Mouse (Mus musculus): ENCODE measurements around the gene Itih2.
A peak's percentile ranks its signal among the peaks of the same experiment; 100 is the strongest.

The Itih2 gene

DNA sequence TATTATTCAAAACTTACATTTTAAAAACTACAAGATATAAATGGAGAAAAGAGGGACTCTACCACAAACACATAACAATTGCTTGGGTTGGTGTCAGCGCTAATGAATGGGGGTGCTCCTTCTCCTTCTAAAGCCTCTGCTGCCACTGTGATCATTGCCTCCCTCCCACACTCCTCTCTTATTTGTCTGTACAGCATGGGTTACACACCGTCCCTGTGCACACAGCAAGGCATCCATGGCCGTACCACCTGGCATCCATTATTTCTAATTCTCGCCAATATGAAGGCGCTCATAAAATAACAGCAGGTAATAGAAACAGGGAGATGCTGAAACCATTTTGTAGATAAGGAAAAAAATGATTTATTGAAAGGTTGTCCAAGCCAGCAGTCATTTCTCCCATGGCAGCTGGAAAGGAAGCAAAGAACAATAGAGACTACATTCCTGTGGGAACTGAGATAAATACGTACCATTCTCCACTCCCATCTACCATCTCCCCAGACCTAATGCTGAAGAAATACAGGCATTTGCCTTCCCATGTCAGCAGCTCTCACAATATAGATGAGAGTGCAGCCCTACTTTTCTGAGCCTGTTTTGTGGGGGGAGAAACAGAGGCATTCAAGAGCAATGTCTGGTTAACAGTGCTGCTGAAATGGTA lies 22.5 kb downstream of the Itih2 start:
- peak; percentile 43 for DNase-seq

DNA sequence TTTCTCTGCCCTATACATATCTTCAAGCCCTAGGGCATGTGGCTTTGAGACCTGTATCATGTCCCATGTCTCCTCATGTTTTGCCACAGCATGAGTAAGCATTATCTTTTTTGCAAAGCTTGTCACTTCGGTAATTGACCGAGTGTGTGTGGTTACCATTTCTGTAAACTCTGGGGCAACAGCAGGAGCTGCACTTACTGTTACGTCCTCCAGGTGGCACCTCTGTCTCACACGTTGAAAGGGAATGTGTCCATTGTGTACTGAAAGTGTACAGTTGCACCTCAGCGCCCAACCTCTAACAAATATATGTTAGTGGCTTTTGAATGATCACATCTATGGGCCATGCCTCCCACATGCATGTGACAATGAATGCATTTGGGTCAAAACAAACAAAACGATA lies 30.0 kb downstream of the Itih2 start:
- peak; percentile 79 for DNase-seq

DNA sequence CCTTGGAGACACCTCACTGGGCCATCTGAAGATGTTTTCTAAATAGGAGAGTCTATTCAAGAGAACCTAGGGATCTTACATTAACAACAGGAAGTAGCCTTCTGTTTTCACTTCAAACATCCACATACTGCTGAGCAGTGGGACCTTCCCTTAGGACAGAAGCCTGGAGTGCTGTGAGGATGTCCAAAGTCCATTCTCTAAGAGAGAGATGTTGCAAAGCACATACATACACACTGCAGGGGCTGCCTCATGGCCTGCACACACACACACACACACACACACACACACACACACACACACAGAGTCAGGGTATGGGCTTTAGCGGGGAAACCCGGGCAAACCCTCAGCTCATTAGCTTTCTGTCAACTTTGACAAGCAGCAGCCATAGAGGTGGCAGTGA lies 30.7 kb downstream of the Itih2 start:
- peak; percentile 40 for DNase-seq

DNA sequence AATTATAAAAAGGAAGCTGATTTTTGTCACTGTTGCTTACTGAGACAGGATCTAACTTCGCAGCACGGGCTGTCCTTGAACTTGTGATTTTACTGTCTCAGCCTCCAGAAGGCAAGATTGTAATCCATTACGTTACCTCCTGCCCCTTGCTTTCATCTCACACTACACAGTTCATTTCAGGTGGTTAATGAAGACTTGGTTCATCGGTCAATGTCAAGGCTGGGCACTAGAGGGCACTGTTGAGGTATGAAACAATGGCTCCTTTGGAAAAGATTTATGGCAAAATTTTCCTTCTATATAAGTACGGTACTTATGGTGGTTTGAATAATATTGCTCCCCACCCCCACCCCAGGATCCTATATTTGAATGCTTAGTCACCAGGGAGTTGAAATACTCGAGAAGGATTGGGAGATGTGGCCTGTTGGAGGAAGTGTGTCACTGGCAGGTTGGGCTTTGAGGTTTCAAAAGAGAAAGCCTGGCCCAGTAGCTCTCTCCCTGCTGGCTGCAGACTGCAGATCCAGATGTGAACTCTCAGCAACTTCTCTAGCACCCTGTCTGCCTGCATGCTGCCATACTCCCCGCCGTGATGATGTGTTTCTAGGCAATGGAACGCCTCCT lies 32.5 kb downstream of the Itih2 start:
- DNase-seq: peak; percentile 74

DNA sequence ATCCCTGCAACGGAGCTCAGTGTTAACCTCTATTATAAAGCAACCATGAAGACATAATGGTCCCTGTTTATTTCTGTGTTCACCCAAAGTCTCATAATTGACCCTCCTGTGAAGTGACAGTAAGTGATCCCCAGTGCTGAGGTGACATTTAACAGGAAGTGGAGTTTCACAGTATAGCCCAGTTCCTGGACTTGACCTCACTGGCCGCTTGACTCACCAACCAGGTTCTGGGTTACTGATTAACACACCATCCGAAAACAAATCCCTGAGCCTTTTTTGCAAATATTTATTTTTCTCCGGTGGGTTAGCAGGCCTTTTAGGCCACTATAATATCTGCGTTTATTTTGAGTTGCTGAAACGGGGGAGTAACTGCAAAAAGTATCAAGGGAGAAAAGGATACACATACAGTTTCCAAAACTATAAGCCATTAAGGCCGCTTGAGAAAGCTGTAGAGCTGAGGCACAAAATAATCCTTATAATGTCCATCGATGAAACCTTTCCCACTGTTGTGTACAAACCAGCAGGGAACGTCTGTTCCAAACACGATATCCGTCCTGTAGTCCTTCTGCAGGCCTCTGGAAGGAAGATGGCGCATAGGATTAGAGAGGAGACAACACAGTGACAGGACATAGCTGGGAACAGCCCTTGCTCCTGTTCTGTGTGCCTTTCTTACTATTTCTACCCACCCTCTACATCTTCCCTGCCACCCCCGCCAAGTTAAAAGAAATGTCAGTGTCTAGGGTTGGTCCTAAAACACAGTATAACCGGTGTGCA lies 36.7 kb downstream of the Itih2 start:
- peak; percentile 28 for DNase-seq

DNA sequence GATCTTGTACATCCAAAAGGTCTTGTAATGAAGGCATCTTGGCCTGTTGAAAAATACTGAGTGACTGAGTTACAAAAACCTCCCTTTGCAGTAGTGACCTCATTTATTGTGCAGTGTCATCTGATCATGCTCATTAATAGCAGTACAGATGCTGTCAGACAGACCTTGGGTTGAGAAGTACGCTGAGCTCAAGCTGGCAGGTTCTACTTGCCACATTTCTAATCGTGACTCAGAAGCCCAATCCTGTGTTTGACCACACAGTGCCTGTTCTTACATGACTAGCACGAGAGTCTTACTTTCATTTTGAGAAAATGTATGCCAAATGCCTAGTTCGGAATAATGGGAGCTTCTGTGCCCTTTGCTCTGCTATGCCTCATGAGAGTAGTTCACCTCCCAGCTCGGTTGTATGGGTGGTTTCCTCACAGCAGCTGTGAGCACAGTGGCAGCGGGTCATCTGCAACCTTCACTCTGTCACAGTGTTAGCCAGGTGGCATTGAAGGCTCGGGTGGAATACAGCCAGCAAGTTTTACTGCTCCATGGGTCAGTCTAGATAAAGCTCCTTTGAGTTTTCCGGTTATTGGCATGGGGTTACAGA lies 43.8 kb downstream of the Itih2 start:
- DNase-seq: no peak

DNA sequence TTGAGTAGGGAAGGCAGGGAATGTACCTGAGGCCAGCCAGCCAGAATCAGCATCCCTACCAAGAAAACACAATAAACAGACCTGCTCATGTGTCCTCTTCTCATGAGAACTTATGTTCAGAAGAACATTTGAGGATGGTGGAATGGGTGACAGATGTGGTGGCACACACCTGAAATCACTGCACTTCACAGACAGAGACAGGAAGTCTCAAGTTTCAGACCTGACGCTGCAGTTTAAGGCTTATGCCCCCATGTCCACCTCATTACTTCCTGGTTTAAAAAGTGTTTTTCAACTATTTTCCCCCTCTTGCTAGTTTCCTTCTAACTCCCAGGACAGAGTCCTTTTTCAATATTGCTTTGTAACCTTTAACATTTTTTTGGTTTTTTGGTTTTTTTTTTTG lies 48.5 kb downstream of the Itih2 start:
- DNase-seq: no peak

DNA sequence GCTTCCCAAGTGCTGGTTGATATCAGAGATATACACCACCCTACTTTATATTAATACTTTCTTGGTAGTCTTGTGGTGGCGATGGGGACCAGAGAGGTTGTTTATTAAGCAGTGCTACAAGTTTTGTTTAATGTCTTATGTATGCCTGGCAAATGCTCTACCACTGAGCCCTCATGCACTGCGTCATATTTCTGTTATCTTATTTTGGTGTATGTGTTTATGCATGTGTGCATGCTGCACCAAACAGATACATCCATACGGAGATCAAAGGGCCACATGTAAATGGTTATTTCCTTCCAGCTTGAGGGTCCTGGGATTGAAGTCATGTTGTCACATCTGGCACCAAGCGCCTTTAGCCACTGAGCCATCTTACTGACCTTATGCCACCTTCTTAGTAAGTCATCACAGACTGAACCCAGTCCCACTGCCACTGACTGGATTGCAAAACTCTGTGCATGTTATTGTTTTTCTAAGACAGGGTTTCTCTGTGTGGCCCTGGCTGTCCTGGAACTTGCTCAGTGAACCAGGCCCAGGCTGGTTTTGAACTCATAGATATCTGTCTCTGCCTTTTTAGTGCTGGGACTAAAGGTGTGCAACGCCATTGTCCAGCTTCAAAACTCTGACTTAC lies 49.6 kb downstream of the Itih2 start:
- DNase-seq: peak; percentile 76

DNA sequence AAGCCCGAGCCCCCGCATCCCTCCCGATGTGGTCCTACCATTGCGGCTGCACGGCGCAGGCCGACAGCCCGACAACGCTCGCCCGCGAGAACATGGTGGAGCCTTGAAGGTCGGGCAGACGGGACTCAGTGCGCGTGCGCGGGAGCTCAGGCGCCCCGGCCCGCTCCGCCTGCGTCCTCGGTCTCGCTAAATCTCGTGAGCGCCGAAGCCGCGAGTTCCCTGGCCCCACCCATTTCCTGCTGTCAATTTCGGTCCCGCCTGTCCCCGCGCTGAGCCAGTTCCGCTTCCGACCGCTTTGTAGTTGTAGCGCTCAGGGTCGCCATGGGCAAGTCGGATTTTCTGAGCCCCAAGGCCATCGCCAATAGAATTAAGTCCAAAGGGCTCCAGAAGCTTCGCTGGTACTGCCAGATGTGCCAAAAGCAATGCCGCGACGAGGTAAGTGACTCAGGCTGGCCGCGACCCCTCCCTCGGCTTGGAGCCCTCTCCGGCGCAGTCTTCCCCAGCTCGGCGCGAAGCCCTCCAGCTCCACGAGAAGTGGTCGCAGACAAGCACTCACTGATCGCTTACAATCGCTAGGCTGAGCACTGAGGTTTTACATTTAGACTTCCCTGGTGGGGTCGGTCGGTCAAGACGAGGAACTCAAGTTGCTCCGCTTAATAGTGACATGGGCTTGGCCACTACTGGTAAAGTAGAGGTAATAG lies 50.7 kb downstream of the Itih2 start, which contains the start of the genes Atp5c1 and Kin:
Atp5c1 (minus strand) TSS at position 201 of the 701 bp plus-strand sequence.
Kin (plus strand) TSS at position 284 of the 701 bp plus-strand sequence.
- peak; percentile 100 for DNase-seq

DNA sequence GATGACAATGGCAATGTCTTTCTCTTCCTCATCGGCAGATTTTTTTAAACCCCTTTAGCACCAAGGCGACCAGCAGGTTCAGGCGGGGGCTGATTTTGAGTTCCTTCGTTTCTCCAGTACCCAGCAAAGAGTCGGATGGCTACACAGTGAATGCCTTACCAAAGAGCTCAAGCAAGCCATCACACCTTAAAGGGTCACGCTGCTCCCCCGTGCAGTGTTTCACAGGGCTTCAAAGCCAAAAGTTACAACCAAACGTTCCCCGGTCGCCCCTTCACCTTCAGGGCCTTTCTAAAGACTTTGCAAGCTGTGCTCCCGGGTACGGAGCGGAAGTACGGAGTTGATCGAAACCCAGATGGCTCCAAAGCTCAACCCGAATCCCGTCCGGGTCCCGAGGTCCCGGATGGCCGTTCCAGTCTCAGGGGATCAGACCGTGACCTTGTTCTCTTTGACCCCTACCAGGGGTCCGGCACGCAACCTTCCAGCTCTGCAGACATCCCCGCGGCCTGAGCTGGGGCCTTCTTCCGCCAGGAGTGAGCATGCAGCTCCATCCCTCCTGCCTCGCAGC lies 51.4 kb downstream of the Itih2 start:
- DNase-seq: no peak

DNA sequence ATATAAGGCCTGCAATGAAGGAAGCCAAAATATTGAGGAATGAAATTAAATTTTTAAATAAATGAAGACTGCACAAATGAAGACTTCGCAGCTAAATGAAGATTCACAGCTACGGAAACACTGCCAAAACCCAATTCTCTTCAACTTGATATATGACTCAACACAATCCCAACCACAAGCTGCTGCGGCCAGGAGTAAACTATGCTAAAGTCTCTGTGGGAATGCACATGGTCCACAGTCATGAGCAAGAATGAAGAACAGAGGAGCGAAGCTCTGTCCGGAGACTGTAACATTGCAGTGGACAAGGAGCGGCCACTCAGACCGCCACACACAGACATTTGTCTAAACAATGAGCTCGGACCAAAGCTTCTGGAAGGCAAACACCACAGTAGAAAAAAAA lies 54.5 kb downstream of the Itih2 start:
- no peak for DNase-seq

DNA sequence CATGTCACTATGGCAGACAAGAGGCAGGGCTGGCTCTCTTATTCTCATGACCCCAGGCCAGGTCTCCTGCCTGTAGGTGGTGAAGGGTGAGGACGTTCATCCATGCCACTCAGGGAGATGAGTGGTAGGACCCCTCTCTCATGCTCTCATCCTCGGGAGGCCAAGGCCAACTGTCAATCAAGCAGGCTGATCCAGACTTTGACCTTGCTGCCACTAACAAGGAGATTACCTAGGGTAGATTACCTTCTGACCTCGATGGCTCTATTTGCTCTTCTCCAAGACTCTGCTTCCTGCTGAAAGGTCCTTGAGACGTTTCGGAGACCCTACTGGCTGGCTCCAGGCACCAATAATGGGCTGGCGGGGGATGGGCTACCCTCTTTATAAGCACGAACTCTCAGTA lies 56.7 kb downstream of the Itih2 start:
- DNase-seq: peak; percentile 85

DNA sequence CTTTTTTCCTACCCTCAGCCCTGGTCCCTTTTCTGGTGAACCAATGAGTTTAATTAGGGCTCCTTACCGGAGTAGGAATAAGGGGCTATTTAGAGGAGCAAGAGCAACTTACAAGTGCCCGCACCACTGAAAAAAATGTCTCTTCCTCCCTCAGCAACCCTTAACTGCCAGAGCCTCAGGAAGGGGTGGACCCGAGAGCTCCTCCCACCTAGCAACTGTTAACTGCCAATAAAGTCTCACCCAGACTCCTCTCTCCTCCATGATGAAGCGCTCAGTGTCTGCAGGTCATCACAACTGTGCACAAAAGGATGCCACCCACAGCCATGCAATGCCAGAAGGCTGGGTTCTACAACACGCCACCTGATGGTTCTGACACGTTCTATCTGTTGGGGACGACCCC lies 59.4 kb downstream of the Itih2 start:
- DNase-seq: peak; percentile 23

DNA sequence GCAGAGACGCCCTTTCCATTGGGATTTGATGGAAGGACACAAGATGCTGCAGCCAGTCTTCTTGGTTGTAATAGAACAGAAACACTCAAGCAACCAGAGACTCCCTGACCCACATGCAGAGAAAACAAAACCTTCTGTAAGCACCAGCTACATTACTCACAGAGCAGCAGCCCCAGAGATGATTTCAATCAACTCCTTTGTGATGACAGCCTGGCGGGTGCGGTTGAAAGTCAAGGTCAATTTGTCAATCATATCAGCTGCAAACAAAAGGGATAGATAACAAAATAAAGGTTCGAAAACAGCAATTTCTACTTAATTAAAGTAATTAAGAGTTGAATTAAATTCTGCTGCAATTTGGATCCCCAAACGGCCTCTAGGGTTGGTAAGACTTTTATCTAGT lies 72.4 kb downstream of the Itih2 start:
- no peak for DNase-seq

DNA sequence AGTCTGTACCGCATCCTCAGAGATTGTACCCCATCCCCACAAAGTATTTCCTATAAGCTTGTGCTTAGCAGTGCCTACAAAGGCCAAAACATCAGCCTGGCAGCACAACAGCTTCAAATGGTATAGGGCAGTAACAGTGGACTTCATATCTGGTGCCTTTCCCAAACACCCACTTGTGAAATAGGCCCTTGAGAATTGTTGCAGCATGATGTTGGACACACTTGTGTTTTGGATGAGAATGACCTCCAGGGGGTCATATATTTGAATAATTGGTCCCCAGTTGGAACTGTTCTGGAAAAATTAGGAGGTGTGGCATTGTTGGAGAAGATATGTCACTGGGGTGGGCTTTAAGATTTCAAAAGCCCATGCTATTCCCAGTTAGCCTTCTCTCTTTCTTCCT lies 79.2 kb downstream of the Itih2 start:
- no peak for DNase-seq

DNA sequence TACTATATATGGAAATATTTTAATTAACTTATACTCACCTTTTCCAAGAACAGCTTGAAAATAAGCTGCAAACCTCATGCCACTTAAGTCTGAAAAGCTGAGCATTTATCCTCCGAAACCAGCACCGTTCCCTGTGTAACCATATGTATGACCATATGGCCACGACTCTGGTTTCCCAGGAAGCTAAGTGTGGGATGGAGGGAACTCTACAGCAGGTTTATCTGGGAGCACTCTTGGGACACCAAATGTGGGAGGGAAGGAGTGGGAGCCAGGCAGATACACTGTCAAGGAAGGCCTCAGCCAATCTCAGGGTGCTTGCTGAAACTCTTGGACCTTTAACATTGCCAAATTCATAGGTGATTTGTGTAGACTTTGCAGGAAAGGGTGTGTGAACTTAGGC lies 80.3 kb downstream of the Itih2 start:
- DNase-seq: no peak

DNA sequence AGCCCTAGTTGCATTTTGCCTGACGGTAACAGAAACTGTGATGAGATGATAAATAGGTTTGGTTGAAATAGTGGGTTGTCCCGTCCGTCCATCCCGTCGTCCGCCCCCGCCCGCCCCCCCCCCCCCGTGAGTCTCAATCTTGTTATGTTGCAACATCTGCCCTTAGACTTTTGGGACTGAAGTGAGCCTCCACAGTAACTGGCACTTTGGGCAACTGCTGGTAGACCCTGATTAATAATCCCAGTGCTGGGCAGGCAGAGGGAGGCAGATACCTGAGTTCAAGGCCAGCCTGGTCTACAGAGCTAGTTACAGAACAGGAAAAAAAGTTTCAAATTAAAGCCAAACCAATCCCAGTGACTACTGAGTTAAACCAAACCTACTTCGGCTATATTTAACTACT lies 81.7 kb downstream of the Itih2 start:
- DNase-seq: no peak

DNA sequence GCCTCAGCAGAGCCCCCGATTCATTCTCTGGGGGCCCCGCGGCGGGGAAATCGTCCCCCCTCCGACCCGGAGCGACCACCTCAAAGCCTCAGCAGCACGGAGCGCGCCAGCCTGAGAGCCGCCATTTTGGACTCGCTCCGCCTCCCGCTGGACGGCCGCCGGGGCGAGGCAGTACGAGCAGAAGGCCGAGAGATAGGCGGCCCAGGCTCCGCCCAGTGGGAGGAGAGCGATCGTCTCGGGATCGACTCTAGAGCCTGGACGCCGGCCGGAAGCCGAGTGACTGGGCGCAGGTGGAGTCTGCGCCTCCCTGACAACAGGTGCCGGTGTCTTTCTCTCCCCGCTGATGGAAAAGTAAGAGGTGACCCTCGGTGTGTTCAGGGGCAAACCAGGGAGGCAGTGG lies 82.7 kb downstream of the Itih2 start, which contains the start of gene Taf3:
Taf3 (minus strand) TSS at position 136 of the 400 bp plus-strand sequence.
- peak; percentile 99 for DNase-seq

DNA sequence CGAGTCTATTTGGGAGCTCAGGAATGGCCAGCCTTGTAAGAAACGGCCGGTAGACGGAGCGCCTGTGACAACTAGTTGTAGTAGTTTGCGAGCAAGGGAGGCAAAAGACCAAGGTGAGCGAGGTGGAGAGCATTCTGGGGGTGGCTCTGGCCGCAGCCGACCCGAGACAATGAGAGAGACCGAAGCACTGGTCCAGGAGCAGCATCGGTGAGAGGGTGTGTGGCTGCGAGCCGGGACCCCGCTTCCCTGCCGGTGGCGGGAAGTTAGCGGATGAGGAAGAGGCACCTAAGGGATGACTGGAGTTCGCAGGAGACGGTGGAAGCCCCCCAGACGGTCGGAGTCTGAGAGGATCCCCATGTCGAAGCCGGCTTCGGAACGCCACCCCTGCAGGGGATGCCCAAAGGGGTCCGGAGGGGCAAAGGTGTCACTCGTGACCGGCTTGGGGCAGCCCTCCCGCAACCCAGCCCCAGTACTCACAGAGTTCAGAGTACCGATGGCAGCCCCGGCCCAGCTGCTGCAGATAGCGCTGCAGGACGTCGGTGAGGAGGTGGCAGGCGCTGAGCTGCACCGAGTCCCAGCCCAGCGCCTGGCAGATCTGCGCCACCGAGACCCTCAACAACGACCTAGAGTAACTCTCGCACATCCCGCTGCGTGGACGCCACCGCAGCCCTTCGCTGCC lies 83.3 kb downstream of the Itih2 start:
- no peak for DNase-seq
